Mouse (Mus musculus): ENCODE results near the gene Git2. TPM values are rescaled to one million over a fixed set of nuclear protein-coding genes. Genes with fewer than 3 reads are reported as not detected.

The Git2 gene
- polyA plus RNA-seq, 1 experiment from 2014 or later: 52.5 TPM

- Histone ChIP-seq H3K4me2 (replicated peaks) (no peak overlapping the region), H3K36me3 (peaks cover 69% of the 10 kb centered on the region), H3K4me1 (peaks cover 8% of the 10 kb centered on the region), H3K4me3 (no peak overlapping the region), H3K9me3 (no peaks in the 10 kb centered on the region), H3K27me3 (peaks cover 10% of the 10 kb centered on the region), H3K9ac (no peak overlapping the region), H3K27ac (no peak overlapping the region)
- ATAC-seq (ENCODE audit: low FRiP score, low read depth): no peak
- 51% methylated on average over 9 of the region's 9 CpGs for WGBS
Measured at GRCm38 (mm10) chr5:114795231-114795630, 19.9 kb upstream of the Git2 start.

- Histone ChIP-seq H3K4me3 (no peak overlapping the region), H3K9me3 (no peaks in the 10 kb centered on the region), H3K4me1 (peaks cover 8% of the 10 kb centered on the region), H3K4me2 (replicated peaks) (no peak overlapping the region), H3K9ac (no peak overlapping the region), H3K27me3 (peaks cover 10% of the 10 kb centered on the region), H3K36me3 (peaks cover 65% of the 10 kb centered on the region), H3K27ac (no peak overlapping the region)
- ATAC-seq (ENCODE audit: low FRiP score, low read depth): no peak
- 81% methylated on average over 4 of the region's 4 CpGs for WGBS
Measured at GRCm38 (mm10) chr5:114794609-114795008, 19.3 kb upstream of the Git2 start.

GRCm38 (mm10) chr5:114793317-114793716 lies 18.0 kb upstream of the Git2 start:
- WGBS: 86% methylated on average over 7 of the region's 7 CpGs
- ATAC-seq (ENCODE audit: low FRiP score, low read depth): no peak
- Histone ChIP-seq H3K4me1 (peaks cover 8% of the 10 kb centered on the region), H3K9me3 (no peaks in the 10 kb centered on the region), H3K4me2 (replicated peaks) (no peak overlapping the region), H3K9ac (no peak overlapping the region), H3K36me3 (peaks cover 62% of the 10 kb centered on the region), H3K27ac (no peak overlapping the region), H3K27me3 (peaks cover 10% of the 10 kb centered on the region), H3K4me3 (no peak overlapping the region)

GRCm38 (mm10) chr5:114785196-114785595 lies 9.9 kb upstream of the Git2 start:
- H3K4me2 ChIP-seq (replicated peaks): no peak overlapping the region

GRCm38 (mm10) chr5:114784622-114785165 lies 9.4 kb upstream of the Git2 start:
- Histone ChIP-seq H3K9ac (no peak overlapping the region), H3K27me3 (no peaks in the 10 kb centered on the region), H3K4me3 (no peak overlapping the region), H3K9me3 (no peaks in the 10 kb centered on the region), H3K4me2 (replicated peaks) (no peak overlapping the region), H3K36me3 (peaks cover 36% of the 10 kb centered on the region), H3K27ac (no peak overlapping the region), H3K4me1 (no peaks in the 10 kb centered on the region)
- 78% methylated on average over 16 of the region's 16 CpGs for WGBS
- ATAC-seq (ENCODE audit: low FRiP score, low read depth): no peak

More at GRCm38 (mm10) chr5:114785196-114785595, 9.9 kb upstream of the Git2 start:
- no peak for ATAC-seq (ENCODE audit: low FRiP score, low read depth)
- no peaks in the 10 kb centered on the region for H3K4me1 ChIP-seq
- H3K27ac ChIP-seq: no peak overlapping the region
- peaks cover 36% of the 10 kb centered on the region for H3K36me3 ChIP-seq
- no peaks in the 10 kb centered on the region for H3K27me3 ChIP-seq
- no peaks in the 10 kb centered on the region for H3K9me3 ChIP-seq
- 75% methylated on average over 5 of the region's 5 CpGs for WGBS
- H3K9ac ChIP-seq: no peak overlapping the region
- H3K4me3 ChIP-seq: no peak overlapping the region

GRCm38 (mm10) chr5:114783405-114784163 lies 8.3 kb upstream of the Git2 start:
- Histone ChIP-seq H3K4me3 (no peak overlapping the region), H3K27me3 (no peaks in the 10 kb centered on the region), H3K27ac (no peak overlapping the region), H3K9ac (no peak overlapping the region; the same call in 1 of the 2 replicates), H3K4me1 (no peaks in the 10 kb centered on the region), H3K9me3 (no peaks in the 10 kb centered on the region), H3K4me2 (replicated peaks) (no peak overlapping the region), H3K36me3 (peaks cover 26% of the 10 kb centered on the region)
- no peak for ATAC-seq (ENCODE audit: low FRiP score, low read depth)
- WGBS: 86% methylated on average over 12 of the region's 12 CpGs

GRCm38 (mm10) chr5:114782991-114783390 lies 7.7 kb upstream of the Git2 start:
- no peak for ATAC-seq (ENCODE audit: low FRiP score, low read depth)
- H3K9me3 ChIP-seq: no peaks in the 10 kb centered on the region
- H3K4me2 ChIP-seq (replicated peaks): no peak overlapping the region
- peaks cover 22% of the 10 kb centered on the region for H3K36me3 ChIP-seq
- H3K4me3 ChIP-seq: no peak overlapping the region
- no peaks in the 10 kb centered on the region for H3K27me3 ChIP-seq
- 86% methylated on average over 9 of the region's 9 CpGs for WGBS
- no peaks in the 10 kb centered on the region for H3K4me1 ChIP-seq
- no peak overlapping the region for H3K27ac ChIP-seq
- H3K9ac ChIP-seq: no peak overlapping the region

GRCm38 (mm10) chr5:114780912-114781311 lies 5.6 kb upstream of the Git2 start:
- H3K4me2 ChIP-seq (replicated peaks): no peak overlapping the region
- H3K36me3 ChIP-seq: peaks cover 3% of the 10 kb centered on the region; the same call in 1 of the 2 replicates
- H3K9ac ChIP-seq: no peak overlapping the region
- 87% methylated on average over 7 of the region's 7 CpGs for WGBS
- no peaks in the 10 kb centered on the region for H3K27me3 ChIP-seq
- ATAC-seq (ENCODE audit: low FRiP score, low read depth): no peak
- no peaks in the 10 kb centered on the region for H3K9me3 ChIP-seq
- H3K4me3 ChIP-seq: no peak overlapping the region
- peaks cover 7% of the 10 kb centered on the region for H3K4me1 ChIP-seq
- H3K27ac ChIP-seq: no peak overlapping the region

- Histone ChIP-seq H3K27me3 (no peaks in the 10 kb centered on the region), H3K9me3 (no peaks in the 10 kb centered on the region), H3K4me3 (no peak overlapping the region), H3K36me3 (no peaks in the 10 kb centered on the region), H3K27ac (no peak overlapping the region), H3K9ac (no peak overlapping the region), H3K4me2 (replicated peaks) (no peak overlapping the region), H3K4me1 (peaks cover 15% of the 10 kb centered on the region)
- 68% methylated on average over 7 of the region's 7 CpGs for WGBS
- no peak for ATAC-seq (ENCODE audit: low FRiP score, low read depth)
Measured at GRCm38 (mm10) chr5:114779956-114780489, 4.7 kb upstream of the Git2 start.

GRCm38 (mm10) chr5:114776174-114776573 lies 857 bp upstream of the Git2 start:
- peak overlapping the region; percentile 95 for H3K9ac ChIP-seq
- ATAC-seq (ENCODE audit: low FRiP score, low read depth): no peak
- H3K27me3 ChIP-seq: no peaks in the 10 kb centered on the region
- no peaks in the 10 kb centered on the region for H3K36me3 ChIP-seq
- no peaks in the 10 kb centered on the region for H3K9me3 ChIP-seq
- peaks cover 26% of the 10 kb centered on the region for H3K4me1 ChIP-seq
- peak overlapping the region; percentile 100 for H3K4me3 ChIP-seq
- H3K4me2 ChIP-seq (replicated peaks): peak overlapping the region; percentile 93
- 74% methylated on average over 7 of the region's 7 CpGs for WGBS
- H3K27ac ChIP-seq: no peak overlapping the region

GRCm38 (mm10) chr5:114774403-114775051 lies 790 bp downstream of the Git2 start, which contains the start of gene Ankrd13a:
Ankrd13a (plus strand) TSS chr5:114774677.
- H3K9ac ChIP-seq: peak within 1 kb of the TSS; percentile 95
- no peaks in the 10 kb centered on the region for H3K36me3 ChIP-seq
- H3K4me2 ChIP-seq (replicated peaks): peak within 1 kb of the TSS; percentile 93
- H3K4me1 ChIP-seq: peaks cover 33% of the 10 kb centered on the region
- H3K4me3 ChIP-seq: peak within 1 kb of the TSS; percentile 100
- H3K27me3 ChIP-seq: no peaks in the 10 kb centered on the region
- H3K27ac ChIP-seq: peak within 1 kb of the TSS; percentile 91
- under 1% methylated on average over 68 of the region's 73 CpGs for WGBS
- H3K9me3 ChIP-seq: no peaks in the 10 kb centered on the region
- ATAC-seq (ENCODE audit: low FRiP score, low read depth): peak; percentile 88

- peak overlapping the region; percentile 91 for H3K27ac ChIP-seq
- H3K4me1 ChIP-seq: peaks cover 33% of the 10 kb centered on the region
- H3K4me2 ChIP-seq (replicated peaks): peak overlapping the region; percentile 93
- H3K27me3 ChIP-seq: no peaks in the 10 kb centered on the region
- H3K36me3 ChIP-seq: no peaks in the 10 kb centered on the region
- peak overlapping the region; percentile 100 for H3K4me3 ChIP-seq
- ATAC-seq (ENCODE audit: low FRiP score, low read depth): no peak
- 3% methylated on average over 11 of the region's 11 CpGs for WGBS
- H3K9me3 ChIP-seq: no peaks in the 10 kb centered on the region
- peak overlapping the region; percentile 95 for H3K9ac ChIP-seq
Measured at GRCm38 (mm10) chr5:114773780-114774179, 1.5 kb downstream of the Git2 start.

Measured in limb, embryonic 13.5 days (tissue).